Mouse (Mus musculus) embryonic fibroblast, embryonic 13.5 days (primary cell): Measurements from ENCODE around the gene Ear1.
"Not testable (repeated sequence)": the region's sequence is repeated elsewhere in the genome, so short reads cannot be mapped to it uniquely, and the experiment has no call there.

ENCODE experiments used
- CTCF ChIP-seq: IDR thresholded peaks from 2 replicates; pipeline ENCODE4 v1.5.1; 2011; ENCODE audit warnings: mild to moderate bottlenecking, control low read depth, low read length, moderate library complexity, borderline replicate concordance; ENCODE audit not compliant: insufficient read depth
- POLR2A ChIP-seq: IDR thresholded peaks from 2 replicates; pipeline ENCODE4 v1.6.1; 2011; ENCODE audit warnings: low read depth, mild to moderate bottlenecking, control low read depth, low read length, moderate library complexity

- TF ChIP-seq POLR2A, CTCF: not testable (repeated sequence)
Measured at GRCm38 (mm10) chr14:43886235-43886634, 10.9 kb upstream of the Ear1 start.
